Mouse (Mus musculus) heart, adult 9 months (tissue): ENCODE data around the gene Vmn1r236.

ENCODE experiments used
- DNase-seq, 2 experiments: peaks; one replicate each; pipeline ENCODE4 v3.0.0; 2022; ENCODE audit warnings: low spot score in 2 of 2

Gene Vmn1r236

GRCm38 (mm10) chr17:21282642-21283041, at the start of gene Vmn1r236:
Vmn1r236 (plus strand) TSS chr17:21282942.
- no peak for DNase-seq

DNA sequence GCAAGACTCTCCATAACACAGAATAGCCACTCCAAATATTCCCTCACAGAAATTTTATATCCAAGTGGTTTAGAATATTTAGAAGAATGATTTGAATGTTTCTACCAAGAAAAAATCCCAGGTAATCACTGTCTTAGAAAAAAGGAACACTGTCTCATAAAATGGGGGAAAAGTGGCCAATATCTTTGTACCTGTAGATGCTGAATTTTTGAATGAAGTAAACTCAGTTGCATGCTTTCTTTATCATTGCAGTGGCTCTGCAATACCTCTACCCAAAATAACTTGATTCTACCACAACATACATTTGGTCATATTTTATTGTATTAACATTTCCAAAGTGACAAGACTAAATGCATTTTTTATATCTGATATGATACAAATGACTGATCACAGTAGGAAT, 26.6 kb upstream of the Vmn1r236 start, which contains the start of gene Vmn1r235:
Gene Vmn1r235 (plus strand): TSS at position 301 of the 400 bp plus-strand sequence.
- DNase-seq, result no peak

- peak; percentile 2 to 26 for DNase-seq
Measured at GRCm38 (mm10) chr17:21272103-21272502, 10.6 kb upstream of the Vmn1r236 start.

GRCm38 (mm10) chr17:21284395-21284794, 1.7 kb downstream of the Vmn1r236 start:
- no peak for DNase-seq

- no peak for DNase-seq
Measured at GRCm38 (mm10) chr17:21289695-21290094, 7.0 kb downstream of the Vmn1r236 start.

DNA sequence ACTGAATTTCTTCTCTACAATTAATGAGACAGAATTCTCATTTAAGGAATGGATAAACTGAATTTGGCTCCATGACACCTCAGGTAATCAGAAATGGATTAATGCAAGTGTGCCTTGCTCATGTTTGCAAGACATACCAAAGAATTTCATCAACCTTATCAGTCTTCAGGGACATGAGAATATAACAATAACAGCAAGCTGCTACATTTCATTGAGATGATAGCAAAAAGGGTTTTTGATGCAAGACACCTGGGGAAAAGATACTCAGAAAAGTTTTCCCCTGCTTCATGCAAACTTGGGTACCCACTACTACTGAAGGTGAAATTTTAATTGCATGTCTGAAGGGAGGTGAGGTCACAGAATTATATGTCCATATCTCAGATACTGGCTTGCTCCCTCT, 28.8 kb downstream of the Vmn1r236 start, which contains the start of gene Vmn1r237:
Gene Vmn1r237 (plus strand): TSS at position 301 of the 400 bp plus-strand sequence.
- DNase-seq, result no peak
